Mouse (Mus musculus) central nervous system, embryonic 14 days (tissue): Measurements from ENCODE around the gene Apoa5. TPM values are rescaled to one million over a fixed set of nuclear protein-coding genes. Genes with fewer than 3 reads are reported as not detected.

Experiments
- polyA plus RNA-seq: library from polyadenylated mRNA; depleted of rRNA; stranded (reverse); fragments of >200 nt; gene quantifications from 2 replicates; pipeline ENCODE4 v1.2.3, GENCODE M21; 2012; rRNA removed

Apoa5 gene
- not detected in 2 replicates for polyA plus RNA-seq

DNA sequence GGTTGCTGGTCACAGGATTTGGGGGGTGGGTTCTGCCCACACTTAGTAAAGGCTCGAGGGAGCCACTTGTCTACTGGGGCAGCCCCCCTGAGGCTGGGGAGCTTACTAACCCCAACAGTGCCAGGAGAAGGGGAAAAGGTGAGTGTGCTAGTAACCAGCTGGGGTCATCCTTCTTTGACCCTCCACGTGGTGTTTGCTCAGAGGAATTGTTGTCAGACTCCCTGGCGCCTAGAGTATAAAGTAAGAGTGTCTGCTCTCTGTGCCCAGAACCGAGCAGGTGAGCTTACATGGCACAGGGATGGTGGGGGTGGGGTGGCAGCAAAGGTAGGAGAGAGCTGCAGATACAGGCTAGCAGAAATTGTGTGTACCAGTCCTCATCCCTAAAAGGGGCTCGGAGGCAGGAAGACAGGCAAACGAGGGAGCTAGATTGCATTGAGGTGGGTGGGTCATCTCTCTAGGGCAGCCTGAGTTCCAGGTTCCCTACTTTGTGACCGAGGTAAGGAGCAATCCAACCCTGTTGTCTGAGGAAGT is at the start of gene Apoa5:
Gene Apoa5, plus strand, starts transcription at position 291 of the 531 bp plus-strand sequence.

DNA sequence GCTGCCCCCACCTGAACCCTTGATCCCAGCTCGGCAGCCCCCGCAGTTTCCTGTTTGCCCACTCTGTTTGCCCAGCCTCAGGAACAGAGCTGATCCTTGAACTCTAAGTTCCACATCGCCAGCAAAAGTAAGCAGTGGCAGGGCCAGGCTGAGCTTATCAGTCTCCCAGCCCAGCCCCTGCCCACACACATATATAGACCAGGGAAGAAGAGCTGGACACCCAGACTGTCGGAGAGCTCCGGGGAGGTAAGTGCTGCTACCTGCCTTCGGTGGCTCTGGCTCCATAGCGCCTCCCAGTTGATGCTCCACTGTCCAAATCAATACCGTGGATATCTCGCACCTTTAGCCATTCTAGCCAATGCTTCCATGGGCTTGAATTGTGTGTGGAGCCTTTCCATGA is 39.9 kb upstream of the Apoa5 start, which contains the start of gene Apoa1:
Gene Apoa1, plus strand, starts transcription at position 90 of the 400 bp plus-strand sequence.

DNA sequence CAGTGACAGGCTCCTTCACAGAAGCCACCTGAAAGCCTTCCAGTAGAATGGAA is 33.0 kb upstream of the Apoa5 start, which contains the start of gene Apoc3:
Gene Apoc3, minus strand, starts transcription at position 41 of the 53 bp plus-strand sequence.

DNA sequence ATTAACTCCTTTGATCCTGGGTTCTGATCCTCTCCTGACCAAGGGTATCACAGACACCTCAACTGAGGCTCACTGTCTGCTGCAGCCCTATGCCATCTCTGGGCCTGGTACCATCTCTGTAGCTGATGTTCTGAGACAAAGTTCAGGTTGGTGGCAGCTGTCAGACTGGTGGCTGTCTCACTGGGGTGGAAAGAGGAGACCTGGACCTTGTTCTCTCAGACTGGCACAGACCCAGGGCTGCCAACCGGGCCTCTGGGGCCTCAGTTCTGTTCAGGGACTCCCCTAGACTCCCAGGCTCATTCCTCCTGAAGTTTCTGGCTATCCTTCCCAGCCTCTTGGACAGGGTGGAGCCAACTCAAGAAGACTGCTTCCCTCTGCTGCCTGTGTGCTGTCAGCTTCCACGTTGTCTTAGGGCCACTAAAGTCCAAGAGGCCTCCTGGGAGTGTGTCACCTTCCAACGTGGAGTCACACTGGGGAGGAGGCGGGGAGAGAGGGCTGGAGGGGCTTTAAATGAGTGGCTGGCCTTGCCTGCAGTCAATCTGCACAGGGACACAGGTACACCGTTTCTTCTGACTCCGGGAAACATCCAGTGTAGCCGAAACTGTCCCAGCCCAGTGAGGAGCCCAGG is 27.8 kb upstream of the Apoa5 start, which contains the start of gene Apoa4:
Gene Apoa4, plus strand, starts transcription at position 171 of the 628 bp plus-strand sequence.

DNA sequence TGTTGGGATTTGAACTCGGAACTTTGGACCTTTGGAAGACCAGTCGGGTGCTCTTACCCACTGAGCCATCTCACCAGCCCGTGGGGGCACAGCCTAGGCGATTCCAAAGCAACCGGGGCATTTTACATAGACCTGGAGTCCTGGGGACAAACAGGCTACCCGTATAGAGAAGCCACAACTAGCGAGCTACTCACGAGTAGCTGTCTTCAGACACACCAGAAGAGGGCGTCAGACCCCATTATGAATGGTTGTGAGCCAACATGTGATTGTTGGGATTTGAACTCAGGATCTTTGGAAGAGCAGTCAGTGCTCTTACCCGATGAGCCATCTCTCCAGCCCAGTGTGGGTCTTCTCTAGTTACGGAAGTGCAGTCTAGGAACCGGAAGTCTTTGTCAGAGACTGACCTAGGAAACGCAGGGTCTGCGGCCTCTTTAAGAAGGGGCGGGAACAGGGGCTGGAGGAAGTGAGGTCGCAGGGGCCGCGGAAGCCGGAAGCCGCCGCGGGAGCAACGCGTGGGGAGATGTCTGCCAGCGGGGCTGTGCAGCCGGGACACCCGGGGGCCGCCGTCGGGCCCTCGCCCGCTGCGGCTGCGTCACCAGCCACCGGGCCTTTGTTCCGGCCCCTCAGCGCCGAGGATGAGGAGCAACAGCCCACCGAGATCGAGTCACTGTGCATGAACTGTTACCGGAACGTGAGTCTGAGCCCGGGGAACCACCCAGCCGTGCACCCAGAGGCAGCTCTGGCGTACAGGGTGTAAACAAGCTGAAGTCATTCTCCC is 4.4 kb downstream of the Apoa5 start, which contains the start of gene Zpr1:
Gene Zpr1, plus strand, starts transcription at position 388 of the 778 bp plus-strand sequence.

DNA sequence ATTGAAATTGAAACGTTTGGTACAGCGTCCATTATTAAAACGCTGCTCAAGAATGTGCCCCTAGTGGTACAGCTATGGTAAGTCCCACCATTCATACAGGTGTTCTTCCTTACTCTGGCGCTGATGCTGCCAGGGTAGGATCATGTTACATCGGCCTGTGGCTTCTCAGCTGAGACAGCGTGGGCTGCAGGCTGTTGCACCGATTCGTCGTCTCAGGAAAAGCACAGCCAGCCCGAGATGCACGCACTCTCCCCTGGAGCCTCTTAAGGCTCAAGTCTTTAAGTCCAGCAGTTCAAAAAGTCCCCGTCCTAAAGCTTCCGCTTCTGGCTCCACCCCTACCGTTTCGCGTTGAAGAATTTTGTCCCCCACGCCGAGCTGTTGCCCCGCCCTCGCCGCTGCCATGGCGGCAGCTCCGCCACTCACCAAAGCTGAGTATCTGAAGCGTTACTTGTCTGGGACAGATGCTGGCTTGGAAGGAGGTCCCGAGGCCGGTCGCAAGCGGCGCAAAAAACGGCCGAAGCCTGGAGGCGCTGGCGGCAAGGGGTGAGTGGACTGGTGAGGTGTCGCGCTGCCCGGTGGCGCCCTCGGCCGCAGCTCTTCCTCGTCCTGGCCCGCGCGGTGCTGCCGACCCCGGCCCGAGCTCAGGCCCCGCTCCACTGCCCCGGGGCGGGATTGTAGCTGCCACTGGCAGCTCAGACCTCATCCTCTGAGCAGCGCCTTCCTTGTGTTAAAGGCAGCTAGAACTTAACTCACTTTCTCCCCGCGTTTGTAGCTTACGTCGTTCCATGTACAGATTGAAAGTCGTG is 14.4 kb downstream of the Apoa5 start, which contains the start of gene Bud13:
Gene Bud13, plus strand, starts transcription at position 378 of the 806 bp plus-strand sequence.

DNA sequence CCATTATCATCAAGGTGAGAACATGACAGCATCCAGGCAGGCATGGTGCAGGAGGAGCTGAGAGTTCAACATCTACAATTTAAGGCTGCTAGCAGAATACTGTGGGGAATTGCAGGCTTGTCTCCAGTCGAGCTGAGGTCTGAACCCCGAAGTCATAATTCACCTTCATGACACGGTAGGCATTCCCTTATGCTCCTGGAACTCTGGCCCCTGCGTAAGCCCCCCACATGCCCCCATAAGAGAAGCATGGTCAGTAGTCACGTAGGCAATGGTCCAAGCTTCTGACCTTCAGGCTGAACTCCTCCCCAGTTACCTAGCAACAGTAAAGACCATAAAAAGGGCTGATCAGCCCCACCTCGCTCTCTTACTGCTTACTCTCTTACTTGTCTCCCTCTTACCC is 51.5 kb downstream of the Apoa5 start, which contains the start of gene 4931429L15Rik:
Gene 4931429L15Rik, minus strand, starts transcription at position 101 of the 400 bp plus-strand sequence.

Other genes with a start within 250 kb of the Apoa5 start
- 2.2 and 2.9 TPM in 2 replicates for gene Apoa1, start 40.1 kb upstream of the Apoa5 start, polyA plus RNA-seq
- not detected in 2 replicates for gene Apoc3, start 33.0 kb upstream of the Apoa5 start, polyA plus RNA-seq
- 0.04 and 0.15 TPM in 2 replicates for gene Apoa4, start 27.9 kb upstream of the Apoa5 start, polyA plus RNA-seq
- gene Zpr1, start 4.4 kb downstream of the Apoa5 start, polyA plus RNA-seq, result 43.5 and 44.9 TPM in 2 replicates
- gene Bud13, start 14.4 kb downstream of the Apoa5 start, polyA plus RNA-seq, result 17.2 and 17.4 TPM in 2 replicates
- not detected in 2 replicates for gene 4931429L15Rik, start 51.4 kb downstream of the Apoa5 start, polyA plus RNA-seq